Mouse (Mus musculus): Measurements from ENCODE around the gene Tmem131l. TPM values are rescaled to one million over a fixed set of nuclear protein-coding genes. Genes with fewer than 3 reads are reported as not detected.

Tmem131l gene
- polyA plus RNA-seq, 1 experiment from 2014 or later, result 15.5 TPM

GRCm38 (mm10) chr3:83978497-83979410 is 61.2 kb downstream of the Tmem131l start:
- no peak overlapping the region for H3K9ac ChIP-seq (ENCODE audit: low read length)
- TF ChIP-seq EP300 (optimal IDR thresholded peaks at IDR 0.05) (no peak), CTCF (IDR thresholded peaks at IDR 0.05; ENCODE audit: low read depth) (no peak)

DNA sequence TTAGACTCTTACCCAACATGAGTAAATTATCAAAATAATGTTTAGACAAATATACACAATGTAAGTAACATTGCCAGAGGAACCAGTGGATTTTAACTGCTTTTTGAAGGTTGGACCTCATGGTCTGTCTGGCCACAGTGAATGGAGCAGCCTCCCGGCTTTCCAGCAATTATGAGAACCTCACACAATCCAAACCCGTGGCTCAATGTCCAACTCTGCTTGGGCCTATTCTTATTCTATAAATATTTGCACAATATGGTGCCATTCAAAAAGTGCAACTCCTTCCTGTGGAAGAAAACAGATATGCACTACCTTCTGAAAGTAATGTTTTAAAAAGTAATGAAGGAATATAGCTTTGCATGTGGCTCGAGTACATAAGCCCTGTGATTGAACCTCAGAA is 62.2 kb downstream of the Tmem131l start:
- peak overlapping the region; percentile 56; the same call in 1 of the 2 replicates for H3K27ac ChIP-seq (replicated peaks)
- TF ChIP-seq CTCF (IDR thresholded peaks at IDR 0.05; ENCODE audit: low read depth), result no peak
- no peak for TF ChIP-seq EP300 (optimal IDR thresholded peaks at IDR 0.05)
- 27% methylated on average over 3 of the region's 3 CpGs for WGBS
- no peaks in the 10 kb centered on the region for H3K27me3 ChIP-seq (ENCODE audit: control insufficient read depth, insufficient read depth, low read length)
- ATAC-seq (ENCODE audit: low FRiP score, low TSS enrichment) (peak; percentile 68; the same call in 1 of the 2 replicates), DNase-seq (ENCODE audit: low spot score) (no peak)
- H3K9me3 ChIP-seq (ENCODE audit: control insufficient read depth, low read length), result no peaks in the 10 kb centered on the region
- no peak overlapping the region for H3K4me3 ChIP-seq (ENCODE audit: low read depth, low read length)
- H3K9ac ChIP-seq (ENCODE audit: low read length), result no peak overlapping the region
- peaks cover 2% of the 10 kb centered on the region; the same call in 1 of the 2 replicates for H3K4me1 ChIP-seq (replicated peaks; ENCODE audit: control insufficient read depth, insufficient read depth)
- H3K36me3 ChIP-seq (ENCODE audit: control insufficient read depth, insufficient read depth, low read length), result no peaks in the 10 kb centered on the region
- no peak overlapping the region for H3K4me2 ChIP-seq (replicated peaks; ENCODE audit: low read depth)

More at GRCm38 (mm10) chr3:83978497-83979410, 61.2 kb downstream of the Tmem131l start:
- Histone ChIP-seq H3K4me2 (replicated peaks; ENCODE audit: low read depth) (no peak overlapping the region), H3K4me1 (replicated peaks; ENCODE audit: control insufficient read depth, insufficient read depth) (peaks cover 2% of the 10 kb centered on the region; the same call in 1 of the 2 replicates), H3K4me3 (ENCODE audit: low read depth, low read length) (no peak overlapping the region), H3K9me3 (ENCODE audit: control insufficient read depth, low read length) (no peaks in the 10 kb centered on the region), H3K27ac (replicated peaks) (peak overlapping the region; percentile 56), H3K36me3 (ENCODE audit: control insufficient read depth, insufficient read depth, low read length) (no peaks in the 10 kb centered on the region), H3K27me3 (ENCODE audit: control insufficient read depth, insufficient read depth, low read length) (no peaks in the 10 kb centered on the region)
- DNase-seq (ENCODE audit: low spot score) (no peak), ATAC-seq (ENCODE audit: low FRiP score, low TSS enrichment) (0 out of 2 replicates have a peak, but pooled peaks have one; percentile 12)
- 53% methylated on average over 4 of the region's 4 CpGs for WGBS

- H3K4me3 ChIP-seq (ENCODE audit: low read depth, low read length), result no peak overlapping the region
- H3K4me1 ChIP-seq (replicated peaks; ENCODE audit: control insufficient read depth, insufficient read depth), result peaks cover 2% of the 10 kb centered on the region; the same call in 1 of the 2 replicates
- ATAC-seq (ENCODE audit: low FRiP score, low TSS enrichment) (no peak), DNase-seq (ENCODE audit: low spot score) (no peak)
- H3K9me3 ChIP-seq (ENCODE audit: control insufficient read depth, low read length), result no peaks in the 10 kb centered on the region
- TF ChIP-seq EP300 (optimal IDR thresholded peaks at IDR 0.05) (no peak), CTCF (IDR thresholded peaks at IDR 0.05; ENCODE audit: low read depth) (no peak)
- no peaks in the 10 kb centered on the region for H3K36me3 ChIP-seq (ENCODE audit: control insufficient read depth, insufficient read depth, low read length)
- H3K27me3 ChIP-seq (ENCODE audit: control insufficient read depth, insufficient read depth, low read length), result no peaks in the 10 kb centered on the region
- WGBS, result 86% methylated on average over 3 of the region's 3 CpGs
- no peak overlapping the region for H3K27ac ChIP-seq (replicated peaks)
- no peak overlapping the region for H3K9ac ChIP-seq (ENCODE audit: low read length)
- no peak overlapping the region for H3K4me2 ChIP-seq (replicated peaks; ENCODE audit: low read depth)
Observed at GRCm38 (mm10) chr3:83976161-83976560, 63.8 kb downstream of the Tmem131l start.

- no peak overlapping the region for H3K9ac ChIP-seq (ENCODE audit: low read length)
- H3K36me3 ChIP-seq (ENCODE audit: control insufficient read depth, insufficient read depth, low read length), result no peaks in the 10 kb centered on the region
- H3K27me3 ChIP-seq (ENCODE audit: control insufficient read depth, insufficient read depth, low read length), result no peaks in the 10 kb centered on the region
- no peaks in the 10 kb centered on the region for H3K9me3 ChIP-seq (ENCODE audit: control insufficient read depth, low read length)
- no peak for DNase-seq (ENCODE audit: low spot score)
- no peak overlapping the region for H3K4me3 ChIP-seq (ENCODE audit: low read depth, low read length)
- TF ChIP-seq CTCF (IDR thresholded peaks at IDR 0.05; ENCODE audit: low read depth), result no peak
- no peak for TF ChIP-seq EP300 (optimal IDR thresholded peaks at IDR 0.05)
- WGBS, result 70% methylated on average over 2 of the region's 2 CpGs
- H3K4me1 ChIP-seq (replicated peaks; ENCODE audit: control insufficient read depth, insufficient read depth), result no peaks in the 10 kb centered on the region; the same call in 1 of the 2 replicates
- no peak overlapping the region for H3K4me2 ChIP-seq (replicated peaks; ENCODE audit: low read depth)
- no peak for ATAC-seq (ENCODE audit: low FRiP score, low TSS enrichment)
- H3K27ac ChIP-seq (replicated peaks), result no peak overlapping the region
Observed at GRCm38 (mm10) chr3:83973339-83973738, 66.6 kb downstream of the Tmem131l start.

GRCm38 (mm10) chr3:83970629-83971028 is 69.3 kb downstream of the Tmem131l start:
- no peak for ATAC-seq (ENCODE audit: low FRiP score, low TSS enrichment)

DNA sequence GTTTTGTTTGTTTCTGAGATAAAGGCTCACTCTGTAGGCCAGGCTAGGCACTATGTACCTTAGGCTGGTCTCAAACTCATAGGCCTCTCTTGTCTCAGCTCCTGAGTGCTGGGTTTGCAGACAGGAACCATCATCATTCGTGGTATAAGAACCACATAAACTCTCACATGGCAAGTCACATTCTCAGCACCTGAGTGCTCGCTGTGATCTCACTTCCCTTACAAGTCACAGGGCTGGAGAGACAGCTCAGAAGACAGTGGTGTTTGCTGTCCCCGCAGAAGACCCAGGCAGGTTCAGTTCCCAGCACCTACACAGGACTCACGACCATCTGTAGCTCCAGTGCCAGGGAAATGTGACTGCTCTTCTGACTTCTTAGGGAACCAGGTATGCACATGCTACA is 70.9 kb downstream of the Tmem131l start:
- DNase-seq (ENCODE audit: low spot score) (no peak), ATAC-seq (ENCODE audit: low FRiP score, low TSS enrichment) (no peak)
- H3K36me3 ChIP-seq (ENCODE audit: control insufficient read depth, insufficient read depth, low read length), result no peaks in the 10 kb centered on the region
- no peak overlapping the region for H3K9ac ChIP-seq (ENCODE audit: low read length)
- no peaks in the 10 kb centered on the region for H3K27me3 ChIP-seq (ENCODE audit: control insufficient read depth, insufficient read depth, low read length)
- no peaks in the 10 kb centered on the region for H3K9me3 ChIP-seq (ENCODE audit: control insufficient read depth, low read length)
- H3K4me2 ChIP-seq (replicated peaks; ENCODE audit: low read depth), result no peak overlapping the region
- no peak overlapping the region for H3K4me3 ChIP-seq (ENCODE audit: low read depth, low read length)
- WGBS, result 81% methylated on average over 4 of the region's 4 CpGs
- no peak overlapping the region for H3K27ac ChIP-seq (replicated peaks)
- no peaks in the 10 kb centered on the region; the same call in 1 of the 2 replicates for H3K4me1 ChIP-seq (replicated peaks; ENCODE audit: control insufficient read depth, insufficient read depth)
- TF ChIP-seq EP300 (optimal IDR thresholded peaks at IDR 0.05) (no peak), CTCF (IDR thresholded peaks at IDR 0.05; ENCODE audit: low read depth) (no peak)

More at GRCm38 (mm10) chr3:83970629-83971028, 69.3 kb downstream of the Tmem131l start:
- no peak for DNase-seq (ENCODE audit: low spot score)
- 57% methylated on average over 1 of the region's 1 CpGs for WGBS
- TF ChIP-seq CTCF (IDR thresholded peaks at IDR 0.05; ENCODE audit: low read depth) (no peak), EP300 (optimal IDR thresholded peaks at IDR 0.05) (no peak)
- Histone ChIP-seq H3K4me1 (replicated peaks; ENCODE audit: control insufficient read depth, insufficient read depth) (no peaks in the 10 kb centered on the region; the same call in 1 of the 2 replicates), H3K27me3 (ENCODE audit: control insufficient read depth, insufficient read depth, low read length) (no peaks in the 10 kb centered on the region), H3K9ac (ENCODE audit: low read length) (no peak overlapping the region), H3K36me3 (ENCODE audit: control insufficient read depth, insufficient read depth, low read length) (no peaks in the 10 kb centered on the region), H3K4me2 (replicated peaks; ENCODE audit: low read depth) (no peak overlapping the region), H3K9me3 (ENCODE audit: control insufficient read depth, low read length) (no peaks in the 10 kb centered on the region), H3K27ac (replicated peaks) (no peak overlapping the region), H3K4me3 (ENCODE audit: low read depth, low read length) (no peak overlapping the region)

All from stomach, postnatal 0 days (tissue).